Mouse (Mus musculus) kidney, adult 2 months (tissue): ENCODE measurements at regions not wholly inside any gene's neighbourhood (a gene's known extent, or its start where the extent isn't known, plus 50 kb on each side); places are given as distances from the start of the nearest gene placed in this dataset.

ENCODE experiments used
- CTCF ChIP-seq: fragments of 200-500 bp; conservative IDR thresholded peaks from 2 replicates; pipeline ENCODE4 v1.5.1; 2011; ENCODE audit warnings: low read depth, mild to moderate bottlenecking, control low read depth, low read length, moderate library complexity, mixed read lengths; ENCODE audit not compliant: insufficient read depth, insufficient read length
- POLR2A ChIP-seq: fragments of 200-500 bp; IDR thresholded peaks from one replicate; pipeline ENCODE4 v1.6.1; 2011; ENCODE audit warnings: low read depth, low read length, control low read depth

DNA sequence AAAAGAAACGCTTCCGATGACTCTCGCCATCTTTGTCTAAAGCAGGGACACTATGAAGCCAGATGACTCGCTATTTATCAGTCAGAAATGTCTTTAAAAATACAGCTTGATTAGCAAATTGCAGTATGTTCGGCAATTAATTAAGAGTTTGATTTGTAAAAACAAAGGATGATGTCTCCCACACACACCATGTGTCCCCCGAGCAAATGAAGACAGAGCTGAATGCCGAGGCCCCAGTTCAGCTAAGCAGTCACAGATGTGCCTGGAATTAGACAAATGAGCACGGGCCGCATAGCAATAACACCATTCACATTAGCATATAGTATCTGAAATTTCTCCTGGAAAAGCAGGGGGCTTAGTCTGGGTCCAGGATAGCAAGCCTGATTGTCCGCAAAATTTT, 98.3 kb upstream of the Sox5 start:
- TF ChIP-seq POLR2A, result no peak
- no peak for TF ChIP-seq CTCF
